In the genomic region with DNA sequence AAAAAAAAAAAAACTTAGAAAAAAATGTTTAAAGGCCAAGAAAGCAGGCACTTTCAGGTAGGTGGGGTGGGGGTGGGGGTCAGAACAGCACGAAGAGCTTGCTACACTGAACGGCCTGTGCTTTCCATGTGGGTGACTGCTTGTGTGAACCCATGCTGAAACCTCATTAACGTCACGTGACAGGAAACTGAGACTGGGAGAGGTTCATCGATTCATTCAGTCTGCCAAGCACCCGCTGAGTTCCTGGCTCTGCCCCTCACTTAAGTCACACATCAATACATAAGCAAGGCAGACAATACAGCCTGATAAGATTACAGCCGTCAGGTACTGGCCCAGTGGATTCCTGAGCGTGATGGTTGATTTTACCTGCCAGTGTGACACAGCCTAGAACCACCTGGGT, we compare ENCODE assay signal across 27 mouse cellular contexts. TPM values are rescaled to one million over a fixed set of nuclear protein-coding genes. Genes with fewer than 3 reads are reported as not detected.
DNase-seq lines count a peak whose midpoint lies in the region; ATAC-seq and TF ChIP-seq lines count a peak whose summit lies in the region.
"Had no signal": no experiment of that assay in that cellular context is flagged by ENCODE, and none has a peak within 500 bp of the region (broad histone marks: within the 10 kb centered on the region; RNA-seq: fewer than 3 reads in every experiment).

No protein-coding gene starts in this region.

- WGBS in hindbrain, postnatal 0 days, result 58% methylated on average over 8 of the region's 8 CpGs
- 74% methylated on average over 8 of the region's 8 CpGs for WGBS in hindbrain, embryonic 13.5 days
- 49% methylated on average over 8 of the region's 8 CpGs for WGBS in thymus, adult 2 months

- H3K4me3 ChIP-seq in hindbrain, postnatal 0 days (ENCODE audit: low read length), result no peak overlapping the region
- H3K4me3 ChIP-seq in hindbrain, embryonic 13.5 days, result no peak overlapping the region
- no peak overlapping the region for H3K4me3 ChIP-seq in thymus, adult 2 months (ENCODE audit: control insufficient read depth, insufficient read depth, low read length)
- H3K4me3 ChIP-seq: embryonic facial prominence, embryonic 10.5 days; heart, embryonic 12.5 days; hindbrain, embryonic 10.5 days; limb, embryonic 13.5 days; liver, embryonic 15.5 days; midbrain, embryonic 15.5 days; myocyte; stomach, embryonic 15.5 days had no signal

- H3K27ac ChIP-seq in hindbrain, postnatal 0 days, result no peak overlapping the region
- H3K27ac ChIP-seq in hindbrain, embryonic 13.5 days, result no peak overlapping the region
- no peak overlapping the region for H3K27ac ChIP-seq in thymus, adult 2 months (ENCODE audit: control insufficient read depth, insufficient read depth, low read length)
- H3K27ac ChIP-seq: embryonic facial prominence, embryonic 10.5 days; hindbrain, embryonic 10.5 days; limb, embryonic 13.5 days; liver, embryonic 15.5 days; midbrain, embryonic 15.5 days; stomach, embryonic 15.5 days had no signal

- no peak overlapping the region for H3K4me2 ChIP-seq in hindbrain, postnatal 0 days (ENCODE audit: low read depth, low read length)
- H3K4me2 ChIP-seq in hindbrain, embryonic 13.5 days, result no peak overlapping the region
- H3K4me2 ChIP-seq: heart, embryonic 12.5 days; limb, embryonic 13.5 days; liver, embryonic 15.5 days; midbrain, embryonic 15.5 days; stomach, embryonic 15.5 days had no signal

- no peak for TF ChIP-seq CTCF in hindbrain, postnatal 0 days (IDR thresholded peaks at IDR 0.05; ENCODE audit: low read depth)
- no peak for TF ChIP-seq CTCF in thymus, adult 2 months (IDR thresholded peaks at IDR 0.05; ENCODE audit: borderline replicate concordance, control insufficient read depth, extremely low read depth, insufficient read depth, low read length, poor library complexity)

- H3K36me3 ChIP-seq in hindbrain, postnatal 0 days (ENCODE audit: insufficient read depth, low read length), result no peaks in the 10 kb centered on the region
- H3K36me3 ChIP-seq in hindbrain, embryonic 13.5 days, result no peaks in the 10 kb centered on the region
- no peaks in the 10 kb centered on the region for H3K36me3 ChIP-seq in thymus, adult 2 months (ENCODE audit: control insufficient read depth, insufficient read depth, low read length)
- H3K36me3 ChIP-seq: embryonic facial prominence, embryonic 10.5 days; G1E; heart, embryonic 12.5 days; hindbrain, embryonic 10.5 days; limb, embryonic 13.5 days; liver, embryonic 15.5 days; midbrain, embryonic 15.5 days; stomach, embryonic 15.5 days had no signal

- DNase-seq in hindbrain, postnatal 0 days (ENCODE audit: low spot score), result peak; percentile 44
- peak; percentile 3 for DNase-seq in thymus, adult 2 months
- no peak for DNase-seq in thymus, postnatal 36 days
- peak; percentile 46 for DNase-seq in T-cell, adult 2 months (ENCODE audit: low spot score)
- no peak for DNase-seq in adrenal gland, adult (ENCODE audit: inconsistent age in 2 of 2, low spot score in 1 of 2)
- no peak for DNase-seq in layer of hippocampus, postnatal 14 days (ENCODE audit: low spot score in 2 of 2)
- DNase-seq: adrenal gland, postnatal 36 days; cerebellum, adult 9-11 months; gastrocnemius, postnatal 10 days; heart, postnatal 10 days; kidney, adult 8-10 months; kidney, postnatal 10 days; lung, postnatal 4 days; right cerebral cortex, adult 18-20 months; right cerebral cortex, postnatal 4 days; thymus, adult 18-20 months had no signal

- H3K27me3 ChIP-seq in hindbrain, postnatal 0 days (ENCODE audit: insufficient read depth, low read length), result no peaks in the 10 kb centered on the region
- H3K27me3 ChIP-seq in hindbrain, embryonic 13.5 days, result no peaks in the 10 kb centered on the region
- no peaks in the 10 kb centered on the region for H3K27me3 ChIP-seq in thymus, adult 2 months (ENCODE audit: control insufficient read depth, insufficient read depth, low read length)
- H3K27me3 ChIP-seq: heart, embryonic 12.5 days; limb, embryonic 13.5 days; liver, embryonic 15.5 days; midbrain, embryonic 15.5 days; stomach, embryonic 15.5 days had no signal

- H3K4me1 ChIP-seq in hindbrain, postnatal 0 days (ENCODE audit: insufficient read depth, low read length), result no peaks in the 10 kb centered on the region
- H3K4me1 ChIP-seq in hindbrain, embryonic 13.5 days (replicated peaks), result 0 out of 2 replicates have a peak, but pooled peaks cover 2% of the 10 kb centered on the region
- 0 out of 2 replicates have a peak, but pooled peaks cover 5% of the 10 kb centered on the region for H3K4me1 ChIP-seq in thymus, adult 2 months (replicated peaks; ENCODE audit: control insufficient read depth, insufficient read depth, low read length)
- H3K4me1 ChIP-seq: midbrain, embryonic 15.5 days had no signal

- ATAC-seq in hindbrain, postnatal 0 days, result no peak
- no peak for ATAC-seq in hindbrain, embryonic 13.5 days (ENCODE audit: low FRiP score)
- ATAC-seq: forebrain, embryonic 16.5 days; midbrain, embryonic 15.5 days had no signal

- no peak for TF ChIP-seq POLR2A in thymus, adult 2 months (IDR thresholded peaks at IDR 0.05; ENCODE audit: control insufficient read depth, extremely low read depth, insufficient read depth, low read length, poor library complexity)

- no peaks in the 10 kb centered on the region for H3K9me3 ChIP-seq in hindbrain, postnatal 0 days (ENCODE audit: low read length)
- H3K9me3 ChIP-seq in hindbrain, embryonic 13.5 days, result no peaks in the 10 kb centered on the region
- H3K9me3 ChIP-seq: embryonic facial prominence, embryonic 10.5 days; G1E; heart, embryonic 12.5 days; hindbrain, embryonic 10.5 days; limb, embryonic 13.5 days; liver, embryonic 15.5 days; midbrain, embryonic 15.5 days; stomach, embryonic 15.5 days had no signal

- H3K9ac ChIP-seq in hindbrain, postnatal 0 days (replicated peaks; ENCODE audit: low read length), result no peak overlapping the region
- no peak overlapping the region for H3K9ac ChIP-seq in hindbrain, embryonic 13.5 days
- H3K9ac ChIP-seq: heart, embryonic 12.5 days; limb, embryonic 13.5 days; liver, embryonic 15.5 days; midbrain, embryonic 15.5 days; stomach, embryonic 15.5 days had no signal

RNA-seq across cellular contexts. Expression of a gene that starts 26.5 kb away (rescaled TPM):
- total RNA-seq in hindbrain, postnatal 0 days (2014; rRNA removed), result 861 and 986 TPM in 2 replicates
- 287 and 288 TPM in 2 replicates for polyA plus RNA-seq in hindbrain, postnatal 0 days (2015; fragmentation: Nextera tagmentation; extraction: Ambion mirVana)
- 422 and 424 TPM in 2 replicates for polyA plus RNA-seq in hindbrain, embryonic 13.5 days (2015; fragmentation: Nextera tagmentation; extraction: Ambion mirVana)
- polyA plus RNA-seq in thymus, adult 2 months (2012; rRNA removed), result 115 and 117 TPM in 2 replicates
- 100 to 1,000 TPM; 772 to 788 TPM for total RNA-seq in layer of hippocampus, postnatal 14 days (2021)

Comparison
In these comparisons a context has a peak if more than half of its experiments do, and no peak if none do; other contexts are left out.
1. DNase-seq: peak in hindbrain, postnatal 0 days (single experiment), thymus, adult 2 months (single experiment) and T-cell, adult 2 months (single experiment); none in thymus, postnatal 36 days (0 of 2), adrenal gland, adult (0 of 2) and layer of hippocampus, postnatal 14 days (0 of 2).